Mouse (Mus musculus): Measurements from ENCODE around the gene Cep162. TPM values are rescaled to one million over a fixed set of nuclear protein-coding genes. Genes with fewer than 3 reads are reported as not detected.

The Cep162 gene
- total and polyA plus RNA-seq, 2 experiments from 2014 or later, result 4.0 to 6.5 TPM

DNA sequence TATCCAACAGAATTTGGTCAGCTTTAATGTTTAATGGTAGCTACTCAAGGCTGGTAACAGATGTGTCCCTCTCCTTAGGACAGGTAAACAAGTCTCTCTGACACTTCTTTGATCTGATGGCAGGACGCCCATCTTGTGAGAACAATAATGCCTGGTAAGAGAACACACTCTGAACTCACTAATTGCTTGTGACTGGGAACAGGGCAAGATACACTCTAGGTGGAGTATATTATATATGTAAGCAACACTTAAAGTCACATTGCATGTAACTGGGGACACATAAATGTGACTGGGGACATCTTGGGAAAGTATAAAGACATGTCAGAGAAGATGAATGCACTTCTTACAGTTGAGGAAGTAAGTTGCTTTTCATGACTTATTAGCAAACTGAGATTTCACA is 7.7 kb downstream of the Cep162 start:
- no peak for ATAC-seq (ENCODE audit: low FRiP score)
- H3K4me3 ChIP-seq (ENCODE audit: low read depth, low read length), result no peak overlapping the region
- H3K36me3 ChIP-seq (ENCODE audit: insufficient read depth, low read length), result peaks cover 20% of the 10 kb centered on the region; the same call in 1 of the 2 replicates
- WGBS, result 85% methylated on average over 1 of the region's 1 CpGs
- no peak for TF ChIP-seq CTCF (IDR thresholded peaks at IDR 0.05)
- H3K4me1 ChIP-seq (ENCODE audit: insufficient read depth, low read length), result no peaks in the 10 kb centered on the region
- H3K4me2 ChIP-seq (ENCODE audit: low read depth, low read length, poor library complexity, severe bottlenecking), result no peak overlapping the region
- no peak for DNase-seq (ENCODE audit: low spot score)
- H3K27ac ChIP-seq (ENCODE audit: low read depth, low read length), result no peak overlapping the region
- no peak overlapping the region for H3K9ac ChIP-seq (replicated peaks; ENCODE audit: low read length, poor library complexity, severe bottlenecking)
- no peaks in the 10 kb centered on the region for H3K27me3 ChIP-seq (ENCODE audit: insufficient read depth, low read length)
- no peaks in the 10 kb centered on the region for H3K9me3 ChIP-seq (ENCODE audit: low read length)

DNA sequence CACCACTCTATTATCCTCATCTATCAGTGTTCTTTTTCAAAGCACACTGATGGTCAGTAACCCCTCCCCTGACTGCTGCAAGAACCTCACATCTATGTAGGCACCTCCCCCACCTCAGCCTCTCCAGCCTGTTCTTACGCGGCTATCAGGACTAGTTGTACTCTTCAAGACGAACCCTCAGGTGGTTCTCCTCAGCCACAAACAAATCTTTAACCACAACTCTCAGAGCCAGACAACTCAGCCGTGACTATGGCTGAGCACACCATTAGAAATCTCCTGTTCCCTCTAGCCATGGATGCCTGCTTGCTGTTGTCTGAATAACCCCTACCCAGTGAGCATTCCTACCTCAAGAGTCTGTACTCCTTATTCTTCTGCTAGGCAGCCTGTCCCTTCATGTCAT is 42.1 kb downstream of the Cep162 start:
- no peaks in the 10 kb centered on the region for H3K27me3 ChIP-seq (ENCODE audit: insufficient read depth, low read length)
- 95% methylated on average over 4 of the region's 4 CpGs for WGBS
- DNase-seq (ENCODE audit: low spot score), result no peak
- no peaks in the 10 kb centered on the region for H3K4me1 ChIP-seq (ENCODE audit: insufficient read depth, low read length)
- no peak overlapping the region for H3K27ac ChIP-seq (ENCODE audit: low read depth, low read length)
- no peak overlapping the region for H3K4me2 ChIP-seq (ENCODE audit: low read depth, low read length, poor library complexity, severe bottlenecking)
- H3K36me3 ChIP-seq (ENCODE audit: insufficient read depth, low read length), result peaks cover 29% of the 10 kb centered on the region
- no peak for ATAC-seq (ENCODE audit: low FRiP score)
- H3K9me3 ChIP-seq (ENCODE audit: low read length), result no peaks in the 10 kb centered on the region
- H3K4me3 ChIP-seq (ENCODE audit: low read depth, low read length), result no peak overlapping the region
- TF ChIP-seq CTCF (IDR thresholded peaks at IDR 0.05), result no peak
- no peak overlapping the region for H3K9ac ChIP-seq (replicated peaks; ENCODE audit: low read length, poor library complexity, severe bottlenecking)

DNA sequence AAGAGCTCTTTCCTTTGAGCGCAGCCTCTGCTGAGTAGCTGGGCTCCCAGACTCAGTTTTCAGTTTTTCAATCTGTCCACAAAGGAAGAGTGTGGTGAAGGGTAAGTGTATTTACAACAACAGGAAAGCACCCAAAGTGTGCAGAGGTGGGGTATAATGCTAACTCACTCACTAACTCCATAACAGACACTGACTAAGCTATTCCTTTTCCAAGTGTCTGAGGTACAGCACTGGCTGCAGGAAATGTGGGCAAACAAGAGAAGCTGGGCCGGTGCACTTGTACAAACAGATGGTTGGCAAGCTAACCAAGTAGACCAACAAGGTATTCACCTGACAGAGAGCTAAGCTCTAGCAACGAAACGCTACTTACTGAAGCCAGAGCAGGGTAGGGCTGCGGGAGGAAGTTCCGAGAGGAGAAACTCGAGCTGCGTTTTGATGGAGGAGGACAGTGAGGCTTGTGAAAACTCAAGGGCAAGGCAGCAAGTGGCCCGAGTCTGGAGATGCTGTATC is 44.5 kb downstream of the Cep162 start:
- Histone ChIP-seq H3K4me1 (ENCODE audit: insufficient read depth, low read length) (no peaks in the 10 kb centered on the region), H3K27me3 (ENCODE audit: insufficient read depth, low read length) (no peaks in the 10 kb centered on the region), H3K27ac (ENCODE audit: low read depth, low read length) (no peak overlapping the region), H3K9ac (replicated peaks; ENCODE audit: low read length, poor library complexity, severe bottlenecking) (no peak overlapping the region), H3K36me3 (ENCODE audit: insufficient read depth, low read length) (peaks cover 37% of the 10 kb centered on the region), H3K4me2 (ENCODE audit: low read depth, low read length, poor library complexity, severe bottlenecking) (no peak overlapping the region), H3K9me3 (ENCODE audit: low read length) (no peaks in the 10 kb centered on the region), H3K4me3 (ENCODE audit: low read depth, low read length) (no peak overlapping the region)
- no peak for DNase-seq (ENCODE audit: low spot score)
- TF ChIP-seq CTCF (IDR thresholded peaks at IDR 0.05), result no peak
- ATAC-seq (ENCODE audit: low FRiP score), result no peak
- WGBS, result 95% methylated on average over 9 of the region's 9 CpGs

DNA sequence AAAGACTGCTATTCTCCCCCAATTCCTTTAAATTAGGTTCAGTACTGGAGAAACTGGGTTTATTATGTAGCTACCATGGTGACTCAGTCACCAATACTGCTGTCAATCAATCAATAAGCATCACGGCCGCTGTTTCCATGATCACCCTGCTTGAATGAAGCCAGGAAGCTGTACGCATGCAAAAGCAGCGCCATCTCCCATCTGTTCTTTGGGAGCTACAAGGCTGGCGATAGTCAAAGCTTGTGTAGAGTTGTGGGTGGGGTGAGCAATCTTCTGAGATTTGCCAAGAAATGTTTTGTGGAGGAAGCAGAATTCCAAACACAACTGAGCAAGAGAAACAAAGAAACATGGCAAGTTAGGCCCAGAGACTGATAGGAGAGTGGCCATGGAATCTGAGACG is 52.9 kb downstream of the Cep162 start:
- no peak for ATAC-seq (ENCODE audit: low FRiP score)
- Histone ChIP-seq H3K27ac (ENCODE audit: low read depth, low read length) (no peak overlapping the region), H3K4me3 (ENCODE audit: low read depth, low read length) (no peak overlapping the region), H3K4me2 (ENCODE audit: low read depth, low read length, poor library complexity, severe bottlenecking) (no peak overlapping the region), H3K36me3 (ENCODE audit: insufficient read depth, low read length) (peaks cover 36% of the 10 kb centered on the region), H3K9ac (replicated peaks; ENCODE audit: low read length, poor library complexity, severe bottlenecking) (no peak overlapping the region), H3K27me3 (ENCODE audit: insufficient read depth, low read length) (no peaks in the 10 kb centered on the region), H3K9me3 (ENCODE audit: low read length) (no peaks in the 10 kb centered on the region), H3K4me1 (ENCODE audit: insufficient read depth, low read length) (no peaks in the 10 kb centered on the region)
- 86% methylated on average over 6 of the region's 6 CpGs for WGBS
- DNase-seq (ENCODE audit: low spot score), result no peak
- TF ChIP-seq CTCF (IDR thresholded peaks at IDR 0.05), result no peak

DNA sequence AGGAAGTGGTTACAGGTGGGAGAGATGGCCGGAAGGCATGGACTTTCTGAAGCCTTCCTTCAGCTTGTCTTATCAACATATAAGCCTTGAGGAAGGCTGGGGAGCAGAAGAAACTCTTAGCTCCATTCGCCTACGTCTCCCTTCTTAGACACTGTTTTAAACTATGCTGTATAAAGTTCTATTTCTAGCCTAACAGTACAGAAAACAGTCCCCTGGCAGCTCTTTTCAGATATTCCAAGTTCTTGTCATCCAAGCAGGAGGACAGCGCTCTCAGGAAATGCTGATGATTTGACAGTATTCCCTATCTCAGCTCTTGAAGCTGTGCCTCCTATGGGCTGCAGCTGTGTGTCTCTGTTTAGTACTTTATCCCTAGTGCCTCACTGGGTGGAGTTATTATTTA is 54.4 kb downstream of the Cep162 start:
- Histone ChIP-seq H3K36me3 (ENCODE audit: insufficient read depth, low read length) (peaks cover 24% of the 10 kb centered on the region), H3K27me3 (ENCODE audit: insufficient read depth, low read length) (no peaks in the 10 kb centered on the region), H3K4me3 (ENCODE audit: low read depth, low read length) (no peak overlapping the region), H3K9ac (replicated peaks; ENCODE audit: low read length, poor library complexity, severe bottlenecking) (no peak overlapping the region), H3K9me3 (ENCODE audit: low read length) (no peaks in the 10 kb centered on the region), H3K4me1 (ENCODE audit: insufficient read depth, low read length) (no peaks in the 10 kb centered on the region), H3K27ac (ENCODE audit: low read depth, low read length) (no peak overlapping the region), H3K4me2 (ENCODE audit: low read depth, low read length, poor library complexity, severe bottlenecking) (no peak overlapping the region)
- no peak for TF ChIP-seq CTCF (IDR thresholded peaks at IDR 0.05)
- WGBS, result 97% methylated on average over 4 of the region's 4 CpGs
- ATAC-seq (ENCODE audit: low FRiP score) (no peak), DNase-seq (ENCODE audit: low spot score) (no peak)

DNA sequence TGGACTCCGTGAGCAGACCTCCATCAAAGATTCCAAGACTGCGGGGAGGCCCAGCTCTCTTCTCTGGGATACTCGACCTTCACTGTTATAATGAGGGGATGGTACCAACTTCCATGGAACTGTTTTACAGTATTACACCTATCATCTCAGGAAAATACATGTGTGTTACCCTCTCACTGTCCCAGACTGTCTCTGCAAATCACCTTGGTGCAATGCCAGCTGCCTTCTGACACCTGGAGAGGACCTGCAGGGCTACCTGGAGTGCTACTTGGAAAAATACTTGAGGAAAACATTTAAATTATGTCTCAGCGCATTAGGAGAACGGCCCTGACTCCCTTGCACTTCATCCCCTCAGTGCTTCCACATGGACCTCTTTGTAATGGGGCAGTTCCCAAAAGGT is 54.9 kb downstream of the Cep162 start:
- Histone ChIP-seq H3K9ac (replicated peaks; ENCODE audit: low read length, poor library complexity, severe bottlenecking) (no peak overlapping the region), H3K4me3 (ENCODE audit: low read depth, low read length) (no peak overlapping the region), H3K9me3 (ENCODE audit: low read length) (no peaks in the 10 kb centered on the region), H3K27me3 (ENCODE audit: insufficient read depth, low read length) (no peaks in the 10 kb centered on the region), H3K4me1 (ENCODE audit: insufficient read depth, low read length) (no peaks in the 10 kb centered on the region), H3K4me2 (ENCODE audit: low read depth, low read length, poor library complexity, severe bottlenecking) (no peak overlapping the region), H3K27ac (ENCODE audit: low read depth, low read length) (no peak overlapping the region), H3K36me3 (ENCODE audit: insufficient read depth, low read length) (peaks cover 23% of the 10 kb centered on the region; the same call in 1 of the 2 replicates)
- WGBS, result 97% methylated on average over 5 of the region's 5 CpGs
- DNase-seq (ENCODE audit: low spot score) (no peak), ATAC-seq (ENCODE audit: low FRiP score) (no peak)
- no peak for TF ChIP-seq CTCF (IDR thresholded peaks at IDR 0.05)
